Mouse (Mus musculus) embryonic facial prominence, embryonic 10.5 days (tissue): ENCODE measurements at regions not wholly inside any gene's neighbourhood (a gene's known extent, or its start where the extent isn't known, plus 50 kb on each side); places are given as distances from the start of the nearest gene placed in this dataset.

Experiments used
- DNase-seq: peaks from one replicate; pipeline ENCODE4 v3.0.0-alpha.2; 2017; ENCODE audit warnings: low spot score
- H3K27ac ChIP-seq: fragments of 300-500 bp; sonication (generic); replicated peaks from 2 replicates; pipeline ENCODE4 v1.5.1; 2016; ENCODE audit warnings: mild to moderate bottlenecking
- H3K27me3 ChIP-seq: fragments of 300-500 bp; sonication (generic); replicated peaks from 2 replicates; pipeline ENCODE4 v1.6.1; 2016; ENCODE audit warnings: low read depth, mild to moderate bottlenecking; ENCODE audit not compliant: poor library complexity, severe bottlenecking
- H3K36me3 ChIP-seq: fragments of 300-500 bp; sonication (generic); replicated peaks from 2 replicates; pipeline ENCODE4 v1.6.1; 2016; ENCODE audit warnings: mild to moderate bottlenecking, moderate library complexity
- H3K4me1 ChIP-seq: fragments of 300-500 bp; sonication (generic); 2 replicates; pipeline ENCODE4 v1.6.1; 2016
- H3K4me3 ChIP-seq: fragments of 300-500 bp; sonication (generic); 2 replicates; pipeline ENCODE4 v1.5.1; 2016; ENCODE audit warnings: mild to moderate bottlenecking, moderate library complexity
- H3K9me3 ChIP-seq: fragments of 300-500 bp; sonication (generic); 2 replicates; pipeline ENCODE4 v1.6.1; 2016; ENCODE audit warnings: mild to moderate bottlenecking
- WGBS: fragments of 180-500 bp; shearing (Covaris S2); methylation state at CpG from one replicate; pipeline ENCODE4 v1.1.7; 2016; 5-methylcytosine and 5-hydroxymethylcytosine counted together

DNA sequence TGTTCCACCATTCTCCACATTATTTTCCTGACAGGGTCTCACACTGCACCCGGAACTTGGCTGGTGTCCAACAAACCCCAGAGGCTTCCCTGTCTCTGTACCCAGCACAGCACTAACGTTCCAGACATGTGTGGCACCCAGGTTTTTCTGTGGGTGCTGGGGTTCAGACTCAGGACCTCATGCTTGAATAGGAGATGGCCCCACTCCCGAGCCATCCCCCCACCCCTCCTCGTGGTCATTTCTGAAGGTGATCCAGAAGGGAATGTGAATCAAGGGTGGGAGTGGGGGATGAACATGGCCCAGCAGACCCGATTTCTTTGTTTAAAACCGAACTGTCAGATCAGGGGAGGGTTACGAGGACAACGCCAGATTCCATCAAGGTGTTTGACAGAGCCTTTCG, 245.6 kb downstream of the Tbc1d1 start:
- H3K36me3 ChIP-seq: no peaks in the 10 kb centered on the region
- WGBS: 87% methylated on average over 9 of the region's 9 CpGs
- DNase-seq: no peak
- H3K4me1 ChIP-seq: no peaks in the 10 kb centered on the region
- no peak overlapping the region for H3K27ac ChIP-seq
- no peaks in the 10 kb centered on the region for H3K27me3 ChIP-seq
- 0 out of 2 replicates have a peak, but pooled peaks cover 5% of the 10 kb centered on the region for H3K9me3 ChIP-seq
- H3K4me3 ChIP-seq: no peak overlapping the region

- H3K27me3 ChIP-seq: no peaks in the 10 kb centered on the region
- H3K9me3 ChIP-seq: 0 out of 2 replicates have a peak, but pooled peaks cover 6% of the 10 kb centered on the region
- no peak for DNase-seq
- 90% methylated on average over 11 of the region's 11 CpGs for WGBS
- H3K4me1 ChIP-seq: no peaks in the 10 kb centered on the region
- H3K27ac ChIP-seq: no peak overlapping the region
- H3K4me3 ChIP-seq: no peak overlapping the region
- H3K36me3 ChIP-seq: no peaks in the 10 kb centered on the region
Measured at GRCm38 (mm10) chr5:64403077-64403981, 247.2 kb downstream of the Tbc1d1 start.

DNA sequence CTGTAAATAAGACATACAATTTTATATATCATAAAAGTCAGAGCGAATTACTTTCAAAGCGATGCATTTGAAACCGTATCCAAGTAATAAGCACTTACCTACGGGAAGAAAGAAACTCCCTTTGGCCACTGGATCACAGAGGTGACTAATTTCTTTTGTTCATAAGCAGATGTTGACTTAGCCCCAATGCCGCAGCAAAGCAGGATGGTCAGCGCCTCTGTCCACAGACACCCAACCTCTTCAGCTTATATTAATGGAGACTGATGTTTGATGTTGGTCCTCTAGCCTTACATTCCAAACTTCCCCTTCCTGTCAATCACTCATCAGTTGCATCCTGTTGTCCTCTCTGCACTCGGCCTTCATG, 247.9 kb downstream of the Tbc1d1 start:
- H3K27ac ChIP-seq: no peak overlapping the region
- H3K36me3 ChIP-seq: no peaks in the 10 kb centered on the region
- DNase-seq: no peak
- H3K4me3 ChIP-seq: no peak overlapping the region
- WGBS: 86% methylated on average over 7 of the region's 7 CpGs
- no peaks in the 10 kb centered on the region for H3K27me3 ChIP-seq
- 0 out of 2 replicates have a peak, but pooled peaks cover 6% of the 10 kb centered on the region for H3K9me3 ChIP-seq
- H3K4me1 ChIP-seq: no peaks in the 10 kb centered on the region

- Histone ChIP-seq H3K4me1 (no peaks in the 10 kb centered on the region), H3K27me3 (no peaks in the 10 kb centered on the region), H3K36me3 (no peaks in the 10 kb centered on the region), H3K9me3 (0 out of 2 replicates have a peak, but pooled peaks cover 6% of the 10 kb centered on the region), H3K27ac (no peak overlapping the region), H3K4me3 (no peak overlapping the region)
- WGBS: 91% methylated on average over 5 of the region's 5 CpGs
- DNase-seq: no peak
Measured at GRCm38 (mm10) chr5:64404512-64404911, 248.4 kb downstream of the Tbc1d1 start.

DNA sequence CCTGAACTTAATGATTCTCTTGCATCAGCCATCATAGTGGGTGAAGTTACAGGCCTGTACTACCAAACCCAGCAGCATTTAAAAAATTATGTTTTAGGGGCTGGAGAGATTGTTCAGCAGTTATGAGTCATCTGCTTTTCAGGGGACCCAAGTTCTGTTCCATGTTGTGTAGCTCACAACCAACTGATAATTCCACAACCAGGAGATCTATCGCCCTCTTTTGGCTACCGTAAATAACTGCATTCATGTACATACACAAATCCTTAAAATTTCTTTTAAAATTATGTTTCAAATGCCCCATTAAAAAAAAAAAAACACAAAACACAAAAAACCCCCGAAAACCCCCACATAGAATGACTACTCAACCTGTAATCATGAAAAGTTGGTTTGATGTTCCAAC, 252.8 kb downstream of the Tbc1d1 start:
- Histone ChIP-seq H3K4me1 (no peaks in the 10 kb centered on the region), H3K27me3 (no peaks in the 10 kb centered on the region)
- WGBS: 80% methylated on average over 3 of the region's 3 CpGs

GRCm38 (mm10) chr5:64410621-64411020, 254.5 kb downstream of the Tbc1d1 start:
- Histone ChIP-seq H3K9me3 (0 out of 2 replicates have a peak, but pooled peaks cover 6% of the 10 kb centered on the region), H3K4me3 (no peak overlapping the region), H3K27ac (no peak overlapping the region), H3K36me3 (no peaks in the 10 kb centered on the region), H3K4me1 (no peaks in the 10 kb centered on the region), H3K27me3 (no peaks in the 10 kb centered on the region)
- 62% methylated on average over 7 of the region's 7 CpGs for WGBS
- DNase-seq: no peak

More for the DNA sequence above, 252.8 kb downstream of the Tbc1d1 start:
- Histone ChIP-seq H3K9me3 (0 out of 2 replicates have a peak, but pooled peaks cover 6% of the 10 kb centered on the region), H3K36me3 (no peaks in the 10 kb centered on the region), H3K27ac (no peak overlapping the region), H3K4me3 (no peak overlapping the region)
- DNase-seq: no peak

GRCm38 (mm10) chr5:64414519-64414918, 258.4 kb downstream of the Tbc1d1 start:
- 79% methylated on average over 5 of the region's 5 CpGs for WGBS
- Histone ChIP-seq H3K36me3 (no peaks in the 10 kb centered on the region), H3K27ac (no peak overlapping the region), H3K4me3 (no peak overlapping the region), H3K4me1 (no peaks in the 10 kb centered on the region), H3K9me3 (no peaks in the 10 kb centered on the region), H3K27me3 (no peaks in the 10 kb centered on the region)
- no peak for DNase-seq

GRCm38 (mm10) chr5:64419395-64419794, 263.3 kb downstream of the Tbc1d1 start:
- WGBS: 54% methylated on average over 1 of the region's 1 CpGs
- DNase-seq: no peak

DNA sequence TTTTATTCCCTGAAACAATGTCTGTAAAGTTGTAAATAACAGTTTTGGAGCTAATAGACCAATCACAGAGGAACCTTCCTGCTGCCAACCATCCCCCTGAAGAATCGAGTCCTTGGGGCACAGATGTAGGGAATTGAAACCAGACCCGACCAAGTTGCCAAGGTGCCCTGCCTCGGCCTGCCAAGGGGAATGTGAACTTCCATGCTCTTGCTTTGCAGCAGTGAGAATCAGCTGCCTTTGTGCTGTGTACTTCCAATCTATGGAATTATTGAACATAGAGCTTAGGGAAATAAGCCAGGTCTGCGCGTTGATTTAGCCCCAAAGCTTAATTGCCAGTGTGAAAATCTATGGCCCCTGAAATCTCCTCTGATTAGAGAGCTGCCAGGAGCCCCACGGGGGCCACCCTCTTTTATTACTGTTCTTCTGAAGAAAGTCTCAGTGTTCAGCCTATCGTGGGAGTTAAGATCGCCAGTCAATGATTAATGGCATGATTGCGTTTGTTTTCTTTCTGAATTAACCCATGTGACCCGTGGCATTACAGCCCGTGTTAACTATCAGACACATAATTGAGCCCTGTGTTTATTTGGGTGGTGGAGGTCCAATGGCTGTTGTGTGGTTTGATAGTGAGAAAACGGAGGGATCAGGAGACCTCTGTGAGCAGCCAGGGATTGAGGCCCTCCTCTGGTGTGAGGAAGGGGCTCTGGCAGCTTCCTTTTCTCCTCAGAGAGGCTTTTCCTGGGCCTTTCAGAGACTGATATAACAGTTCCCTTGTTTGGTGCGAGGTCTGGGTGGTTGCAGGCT, 266.9 kb downstream of the Tbc1d1 start:
- Histone ChIP-seq H3K9me3 (peaks cover 10% of the 10 kb centered on the region), H3K27ac (peak overlapping the region; percentile 40; the same call in 1 of the 2 replicates), H3K27me3 (peaks cover 15% of the 10 kb centered on the region), H3K4me1 (peaks cover 13% of the 10 kb centered on the region), H3K4me3 (no peak overlapping the region), H3K36me3 (no peaks in the 10 kb centered on the region)
- DNase-seq: peak; percentile 41
- 31% methylated on average over 13 of the region's 13 CpGs for WGBS

More at GRCm38 (mm10) chr5:64419395-64419794, 263.3 kb downstream of the Tbc1d1 start:
- Histone ChIP-seq H3K4me1 (peaks cover 13% of the 10 kb centered on the region), H3K9me3 (peaks cover 7% of the 10 kb centered on the region), H3K27me3 (peaks cover 5% of the 10 kb centered on the region), H3K36me3 (no peaks in the 10 kb centered on the region), H3K4me3 (no peak overlapping the region), H3K27ac (no peak overlapping the region)

- H3K27me3 ChIP-seq: peaks cover 15% of the 10 kb centered on the region
- WGBS: 84% methylated on average over 8 of the region's 8 CpGs
Measured at GRCm38 (mm10) chr5:64428822-64429221, 272.7 kb downstream of the Tbc1d1 start.

DNA sequence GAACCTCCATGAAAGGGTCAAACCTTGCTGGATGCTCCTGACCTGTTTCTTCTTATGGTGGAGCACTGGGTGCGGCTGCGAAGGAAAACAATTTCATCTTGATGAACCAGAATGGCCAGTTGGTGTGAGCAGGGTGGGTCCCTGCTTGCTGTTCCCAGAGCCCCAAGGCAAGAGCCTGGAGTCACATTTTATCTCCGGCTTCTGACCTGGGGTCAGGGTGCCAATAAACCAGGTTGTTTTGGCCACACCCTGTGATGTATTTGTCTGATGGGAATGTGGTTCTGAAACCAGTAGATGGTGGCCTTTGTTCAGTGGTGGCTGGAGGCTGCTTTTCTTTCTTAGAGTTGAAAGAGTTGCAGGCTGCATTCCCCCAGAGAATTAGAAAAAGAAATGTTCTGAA, 274.4 kb downstream of the Tbc1d1 start:
- 68% methylated on average over 3 of the region's 3 CpGs for whole genome bisulfite sequencing
- Histone ChIP-seq H3K9me3 (peaks cover 3% of the 10 kb centered on the region; the same call in 1 of the 2 replicates), H3K36me3 (no peaks in the 10 kb centered on the region), H3K4me1 (0 out of 2 replicates have a peak, but pooled peaks cover 9% of the 10 kb centered on the region), H3K4me3 (no peak overlapping the region), H3K27me3 (peaks cover 2% of the 10 kb centered on the region; the same call in 1 of the 2 replicates), H3K27ac (no peak overlapping the region)
- no peak for DNase-seq

More at GRCm38 (mm10) chr5:64428822-64429221, 272.7 kb downstream of the Tbc1d1 start:
- Histone ChIP-seq H3K9me3 (peaks cover 3% of the 10 kb centered on the region; the same call in 1 of the 2 replicates), H3K27ac (no peak overlapping the region), H3K4me1 (0 out of 2 replicates have a peak, but pooled peaks cover 9% of the 10 kb centered on the region), H3K36me3 (no peaks in the 10 kb centered on the region), H3K4me3 (no peak overlapping the region)
- DNase-seq: no peak

- 86% methylated on average over 6 of the region's 6 CpGs for WGBS
Measured at GRCm38 (mm10) chr5:64431624-64432023, 275.5 kb downstream of the Tbc1d1 start.

More at GRCm38 (mm10) chr5:64431624-64432023, 275.5 kb downstream of the Tbc1d1 start:
- Histone ChIP-seq H3K27me3 (peaks cover 4% of the 10 kb centered on the region; the same call in 1 of the 2 replicates), H3K4me3 (no peak overlapping the region), H3K36me3 (no peaks in the 10 kb centered on the region), H3K27ac (no peak overlapping the region), H3K4me1 (0 out of 2 replicates have a peak, but pooled peaks cover 9% of the 10 kb centered on the region), H3K9me3 (no peaks in the 10 kb centered on the region)
- no peak for DNase-seq
